In genomic region chr17:88529519-88530235, GRCm38 (mm10) we compare ENCODE assay signal across 8 mouse cellular contexts. TPM values are rescaled to one million over a fixed set of nuclear protein-coding genes. Genes with fewer than 3 reads are reported as not detected.
A peak's percentile ranks its signal among the peaks of the same experiment; 100 is the strongest.
DNase-seq lines count a peak whose midpoint lies in the region; ATAC-seq and TF ChIP-seq lines count a peak whose summit lies in the region.

TSS of gene Ppp1r21 (plus strand) at chr17:88530118.

- DNase-seq in c-Kit-positive CD71-positive TER-119-positive erythroid progenitor cells, embryonic 14.5 days (ENCODE audit: low spot score): peak; percentile 89
- DNase-seq in heart, postnatal 0 days (ENCODE audit: low spot score): peak; percentile 93
- DNase-seq in kidney, postnatal 4 days: peak; percentile 99 to 100

- 0 out of 2 replicates have a peak, but pooled peaks have one; percentile 27 for TF ChIP-seq EP300 in heart, postnatal 0 days (IDR thresholded peaks at IDR 0.05; ENCODE audit: low read depth)

- peak within 1 kb of the TSS; percentile 84 for H3K27ac ChIP-seq in forebrain, embryonic 12.5 days
- H3K27ac ChIP-seq in heart, postnatal 0 days (ENCODE audit: low read depth): peak within 1 kb of the TSS; percentile 74
- peak within 1 kb of the TSS; percentile 59 for H3K27ac ChIP-seq in liver, embryonic 16.5 days (ENCODE audit: low read length)
- peak within 1 kb of the TSS; percentile 97 for H3K27ac ChIP-seq in neural tube, embryonic 13.5 days (replicated peaks)
- peak within 1 kb of the TSS; percentile 82 for H3K27ac ChIP-seq in testis, adult 2 months (ENCODE audit: control insufficient read depth, insufficient read depth, low read depth, low read length)

- peak; percentile 97 for ATAC-seq in forebrain, embryonic 12.5 days (ENCODE audit: low FRiP score)
- ATAC-seq in heart, postnatal 0 days (ENCODE audit: insufficient read depth, low read depth): peak; percentile 99
- ATAC-seq in liver, embryonic 16.5 days (ENCODE audit: low read depth): peak; percentile 97
- ATAC-seq in neural tube, embryonic 13.5 days (ENCODE audit: low read depth): peak; percentile 96

- H3K4me2 ChIP-seq in forebrain, embryonic 12.5 days: peak within 1 kb of the TSS; percentile 66
- H3K4me2 ChIP-seq in heart, postnatal 0 days (ENCODE audit: low read depth, low read length): peak within 1 kb of the TSS; percentile 84
- H3K4me2 ChIP-seq in liver, embryonic 16.5 days (ENCODE audit: low read depth, low read length): peak within 1 kb of the TSS; percentile 92
- H3K4me2 ChIP-seq in neural tube, embryonic 13.5 days: peak within 1 kb of the TSS; percentile 81

- no peaks in the 10 kb centered on the region for H3K9me3 ChIP-seq in E14TG2a.4 (ENCODE audit: low read length)
- H3K9me3 ChIP-seq in forebrain, embryonic 12.5 days: no peaks in the 10 kb centered on the region
- no peaks in the 10 kb centered on the region for H3K9me3 ChIP-seq in heart, postnatal 0 days (replicated peaks; ENCODE audit: control insufficient read depth, low read length)
- no peaks in the 10 kb centered on the region for H3K9me3 ChIP-seq in liver, embryonic 16.5 days (replicated peaks; ENCODE audit: control insufficient read depth, low read length)
- no peaks in the 10 kb centered on the region for H3K9me3 ChIP-seq in neural tube, embryonic 13.5 days

- WGBS in forebrain, embryonic 12.5 days: 6% methylated on average over 48 of the region's 49 CpGs
- WGBS in heart, postnatal 0 days: 10% methylated on average over 31 of the region's 49 CpGs
- 8% methylated on average over 43 of the region's 49 CpGs for WGBS in liver, embryonic 16.5 days (ENCODE audit: insufficient replicate concordance)
- WGBS in neural tube, embryonic 13.5 days: 8% methylated on average over 39 of the region's 49 CpGs

- TF ChIP-seq CTCF in E14TG2a.4 (conservative IDR thresholded peaks at IDR 0.05; ENCODE audit: low read length): no peak
- no peak for TF ChIP-seq CTCF in heart, postnatal 0 days (IDR thresholded peaks at IDR 0.05; ENCODE audit: low read depth)
- no peak for TF ChIP-seq CTCF in testis, adult 2 months (IDR thresholded peaks at IDR 0.05; ENCODE audit: control insufficient read depth, insufficient read depth, insufficient replicate concordance, low read depth, low read length)

- peak; percentile 83 for TF ChIP-seq POLR2A in testis, adult 2 months (IDR thresholded peaks at IDR 0.05; ENCODE audit: control insufficient read depth, low read depth, low read length)

- H3K9ac ChIP-seq in forebrain, embryonic 12.5 days: peak within 1 kb of the TSS; percentile 75
- H3K9ac ChIP-seq in heart, postnatal 0 days (replicated peaks; ENCODE audit: low read depth, low read length): peak within 1 kb of the TSS; percentile 71
- peak within 1 kb of the TSS; percentile 77 for H3K9ac ChIP-seq in liver, embryonic 16.5 days (ENCODE audit: low read depth, low read length)
- H3K9ac ChIP-seq in neural tube, embryonic 13.5 days: peak within 1 kb of the TSS; percentile 83

- H3K4me3 ChIP-seq in E14TG2a.4 (replicated peaks; ENCODE audit: low read length): peak within 1 kb of the TSS; percentile 84
- peak within 1 kb of the TSS; percentile 72 for H3K4me3 ChIP-seq in forebrain, embryonic 12.5 days (replicated peaks)
- H3K4me3 ChIP-seq in heart, postnatal 0 days (ENCODE audit: low read depth, low read length): peak within 1 kb of the TSS; percentile 87
- peak within 1 kb of the TSS; percentile 84 for H3K4me3 ChIP-seq in liver, embryonic 16.5 days (ENCODE audit: low read depth, low read length)
- H3K4me3 ChIP-seq in neural tube, embryonic 13.5 days: peak within 1 kb of the TSS; percentile 71
- H3K4me3 ChIP-seq in testis, adult 2 months (ENCODE audit: control insufficient read depth, low read depth, low read length): peak within 1 kb of the TSS; percentile 97

- H3K4me1 ChIP-seq in E14TG2a.4 (replicated peaks; ENCODE audit: low read depth, low read length): peaks cover 21% of the 10 kb centered on the region
- peaks cover 14% of the 10 kb centered on the region for H3K4me1 ChIP-seq in forebrain, embryonic 12.5 days
- H3K4me1 ChIP-seq in heart, postnatal 0 days (ENCODE audit: control insufficient read depth, insufficient read depth): no peaks in the 10 kb centered on the region
- H3K4me1 ChIP-seq in liver, embryonic 16.5 days (ENCODE audit: control insufficient read depth, low read depth, low read length): peaks cover 12% of the 10 kb centered on the region
- H3K4me1 ChIP-seq in neural tube, embryonic 13.5 days (replicated peaks): peaks cover 14% of the 10 kb centered on the region
- H3K4me1 ChIP-seq in testis, adult 2 months (ENCODE audit: control insufficient read depth, insufficient read depth, low read length): peaks cover 4% of the 10 kb centered on the region; the same call in 1 of the 2 replicates

- H3K27me3 ChIP-seq in E14TG2a.4 (ENCODE audit: insufficient read depth, low read length): no peaks in the 10 kb centered on the region
- H3K27me3 ChIP-seq in forebrain, embryonic 12.5 days: peaks cover 3% of the 10 kb centered on the region; the same call in 1 of the 2 replicates
- H3K27me3 ChIP-seq in heart, postnatal 0 days (ENCODE audit: control insufficient read depth, insufficient read depth, low read length): no peaks in the 10 kb centered on the region
- no peaks in the 10 kb centered on the region; the same call in 1 of the 2 replicates for H3K27me3 ChIP-seq in liver, embryonic 16.5 days (ENCODE audit: control insufficient read depth, insufficient read depth, low read depth, low read length)
- H3K27me3 ChIP-seq in neural tube, embryonic 13.5 days: no peaks in the 10 kb centered on the region
- H3K27me3 ChIP-seq in testis, adult 2 months (ENCODE audit: control insufficient read depth, insufficient read depth, low read length): no peaks in the 10 kb centered on the region

- H3K36me3 ChIP-seq in E14TG2a.4 (ENCODE audit: insufficient read depth, low read length): no peaks in the 10 kb centered on the region
- H3K36me3 ChIP-seq in forebrain, embryonic 12.5 days (replicated peaks): no peaks in the 10 kb centered on the region
- no peaks in the 10 kb centered on the region for H3K36me3 ChIP-seq in heart, postnatal 0 days (replicated peaks; ENCODE audit: control insufficient read depth, insufficient read depth, low read length)
- H3K36me3 ChIP-seq in liver, embryonic 16.5 days (ENCODE audit: control insufficient read depth, insufficient read depth): no peaks in the 10 kb centered on the region
- no peaks in the 10 kb centered on the region for H3K36me3 ChIP-seq in neural tube, embryonic 13.5 days
- H3K36me3 ChIP-seq in testis, adult 2 months (ENCODE audit: control insufficient read depth, insufficient read depth, low read length): no peaks in the 10 kb centered on the region

RNA-seq across cellular contexts. Expression of gene Ppp1r21, which starts in this region (rescaled TPM):
- 20.8 and 22.0 TPM in 2 replicates for polyA plus RNA-seq in forebrain, embryonic 12.5 days (2016; fragmentation: Nextera tagmentation; extraction: Ambion mirVana)
- total RNA-seq in heart, postnatal 0 days (2014; rRNA removed; ENCODE audit: low replicate concordance): 5.9 and 10.9 TPM in 2 replicates
- 5.8 and 6.6 TPM in 2 replicates for polyA plus RNA-seq in heart, postnatal 0 days (2015; fragmentation: Nextera tagmentation; extraction: Ambion mirVana)
- 9.6 and 10.6 TPM in 2 replicates for polyA plus RNA-seq in liver, embryonic 16.5 days (2015; fragmentation: Nextera tagmentation; extraction: Ambion mirVana)
- 40.0 and 42.8 TPM in 2 replicates for polyA plus RNA-seq in neural tube, embryonic 13.5 days (2015; fragmentation: Nextera tagmentation; extraction: Ambion mirVana)
- polyA plus RNA-seq in testis, adult 2 months (2012; rRNA removed): 9.2 and 9.4 TPM in 2 replicates

Comparison
In these comparisons a context has a peak if more than half of its experiments do, and no peak if none do; other contexts are left out.
1. Peak in every context shown above with its lines: DNase-seq, ATAC-seq, H3K4me3 ChIP-seq and H3K27ac ChIP-seq.